Mouse (Mus musculus) cerebellum, adult 2 months (tissue): ENCODE data around the gene Hoxd4.

ENCODE experiments used
- CTCF ChIP-seq: fragments of 200-500 bp; IDR thresholded peaks from 2 replicates; pipeline ENCODE4 v1.5.1; 2011; ENCODE audit warnings: low read depth, mild to moderate bottlenecking, control low read depth, low read length, moderate library complexity, borderline replicate concordance; ENCODE audit not compliant: insufficient read depth
- POLR2A ChIP-seq: fragments of 200-500 bp; IDR thresholded peaks from 2 replicates; pipeline ENCODE4 v1.6.1; 2011; ENCODE audit warnings: low read length, control low read depth, borderline replicate concordance; ENCODE audit not compliant: insufficient read depth

DNA sequence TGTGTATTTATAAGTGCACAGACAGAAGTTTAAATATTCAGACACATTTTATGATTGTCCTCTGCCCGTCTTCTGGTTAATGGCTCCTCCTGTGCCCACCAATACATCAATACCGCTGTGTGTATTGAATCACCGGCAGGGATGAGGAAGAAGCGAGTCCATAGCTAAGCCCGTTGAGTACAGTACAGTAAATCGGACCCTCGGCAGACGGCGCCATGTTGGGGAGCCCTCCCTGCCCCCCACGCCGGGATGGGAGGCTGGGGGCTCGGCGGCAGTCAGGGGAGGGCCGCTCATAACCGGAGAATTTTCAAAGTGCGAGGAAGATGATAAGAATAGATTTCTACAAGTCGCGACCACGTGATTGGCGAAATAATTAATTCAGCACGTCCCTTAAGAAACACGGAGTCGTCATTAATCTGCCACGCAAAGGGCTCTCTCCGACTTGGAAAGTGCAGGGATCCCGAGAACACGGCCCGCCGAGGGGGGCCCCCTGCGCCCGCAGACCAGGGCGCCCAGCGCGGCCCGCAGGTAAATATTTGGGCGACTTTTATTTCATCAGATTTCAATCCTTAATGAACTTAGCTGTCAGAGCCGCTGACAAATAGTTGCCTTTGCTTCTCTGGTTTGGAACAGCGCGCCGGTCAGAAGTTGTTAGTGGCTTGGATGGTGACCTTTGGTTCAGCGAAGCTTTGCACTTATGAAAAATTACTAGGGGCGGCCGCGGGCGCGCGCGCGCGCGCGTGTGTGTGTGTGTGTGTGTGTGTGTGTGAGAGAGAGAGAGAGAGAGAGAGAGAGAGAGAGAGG lies 21.0 kb downstream of the Hoxd4 start:
- TF ChIP-seq POLR2A = no peak
- no peak for TF ChIP-seq CTCF
